Mouse (Mus musculus) hindbrain, embryonic 12.5 days (tissue): Measurements from ENCODE around the gene Ripply2. TPM values are rescaled to one million over a fixed set of nuclear protein-coding genes. Genes with fewer than 3 reads are reported as not detected.
"Not testable (repeated sequence)": the region's sequence is repeated elsewhere in the genome, so short reads cannot be mapped to it uniquely, and the experiment has no call there.

ENCODE experiments used
- ATAC-seq: fragments of 200-750 bp; cut with Nextera tagmentation; 2 replicates; pipeline ENCODE4 v1.8.0; 2017; ENCODE audit warnings: moderate TSS enrichment; ENCODE audit not compliant: low FRiP score
- H3K27ac ChIP-seq: fragments of 300-500 bp; sonication (generic); 2 replicates; pipeline ENCODE4 v1.5.1; 2016; ENCODE audit warnings: mild to moderate bottlenecking
- H3K27me3 ChIP-seq: fragments of 300-500 bp; sonication (generic); 2 replicates; pipeline ENCODE4 v1.6.1; 2016; ENCODE audit warnings: mild to moderate bottlenecking
- H3K36me3 ChIP-seq: fragments of 300-500 bp; sonication (generic); 2 replicates; pipeline ENCODE4 v1.6.1; 2016; ENCODE audit warnings: mild to moderate bottlenecking
- H3K4me1 ChIP-seq: fragments of 300-500 bp; sonication (generic); 2 replicates; pipeline ENCODE4 v1.6.1; 2016
- H3K4me2 ChIP-seq: fragments of 300-500 bp; sonication (generic); replicated peaks from 2 replicates; pipeline ENCODE4 v1.6.1; 2016; ENCODE audit warnings: mild to moderate bottlenecking
- H3K4me3 ChIP-seq: fragments of 300-500 bp; sonication (generic); 2 replicates; pipeline ENCODE4 v1.5.1; 2016; ENCODE audit warnings: mild to moderate bottlenecking
- H3K9ac ChIP-seq: fragments of 300-500 bp; sonication (generic); 2 replicates; pipeline ENCODE4 v1.6.1; 2016; ENCODE audit warnings: mild to moderate bottlenecking, moderate library complexity
- H3K9me3 ChIP-seq: fragments of 300-500 bp; sonication (generic); replicated peaks from 2 replicates; pipeline ENCODE4 v1.6.1; 2016; ENCODE audit warnings: mild to moderate bottlenecking
- WGBS: fragments of 180-500 bp; shearing (Covaris S2); methylation state at CpG from one replicate; pipeline ENCODE4 v1.1.7; 2016; 5-methylcytosine and 5-hydroxymethylcytosine counted together
- polyA plus RNA-seq: library from polyadenylated mRNA; unstranded; fragments of >200 nt; fragmentation: Nextera tagmentation; extraction: Ambion mirVana; gene quantifications from 2 replicates; pipeline ENCODE4 v1.2.1, GENCODE M21; 2016

Ripply2 gene
- 2.2 and 2.7 TPM in 2 replicates for polyA plus RNA-seq

GRCm38 (mm10) chr9:87015288-87015937, at the start of gene Ripply2:
Gene Ripply2, plus strand, starts transcription at chr9:87015537.
- Histone ChIP-seq H3K4me1 (peaks cover 7% of the 10 kb centered on the region), H3K9ac (peak within 1 kb of the TSS; percentile 54), H3K36me3 (no peaks in the 10 kb centered on the region), H3K4me3 (peak within 1 kb of the TSS; percentile 44), H3K27ac (no peak within 1 kb of the TSS), H3K9me3 (no peaks in the 10 kb centered on the region), H3K4me2 (peak within 1 kb of the TSS; percentile 64), H3K27me3 (peaks cover 14% of the 10 kb centered on the region)
- WGBS, result under 1% methylated on average over 71 of the region's 71 CpGs
- peak; percentile 84 for ATAC-seq

- H3K4me1 ChIP-seq, H3K4me2 ChIP-seq, H3K27me3 ChIP-seq, H3K9ac ChIP-seq, H3K4me3 ChIP-seq, H3K9me3 ChIP-seq, H3K27ac ChIP-seq, ATAC-seq, H3K36me3 ChIP-seq: not testable (repeated sequence)
These were observed 42.9 kb upstream of the Ripply2 start for GRCm38 (mm10) chr9:86972471-86972870.

GRCm38 (mm10) chr9:86973562-86973961, 41.8 kb upstream of the Ripply2 start:
- H3K4me3 ChIP-seq, result no peak overlapping the region
- H3K9me3 ChIP-seq, result no peaks in the 10 kb centered on the region
- no peak for ATAC-seq
- H3K36me3 ChIP-seq, result no peaks in the 10 kb centered on the region
- H3K4me2 ChIP-seq, result no peak overlapping the region
- 62% methylated on average over 4 of the region's 4 CpGs for WGBS
- H3K9ac ChIP-seq, result no peak overlapping the region
- H3K4me1 ChIP-seq, result no peaks in the 10 kb centered on the region
- H3K27ac ChIP-seq, result no peak overlapping the region
- no peaks in the 10 kb centered on the region for H3K27me3 ChIP-seq

GRCm38 (mm10) chr9:86976896-86977295, 38.4 kb upstream of the Ripply2 start:
- WGBS, result 84% methylated on average over 4 of the region's 4 CpGs
- Histone ChIP-seq H3K36me3 (no peaks in the 10 kb centered on the region), H3K27me3 (no peaks in the 10 kb centered on the region), H3K4me2 (no peak overlapping the region), H3K9ac (no peak overlapping the region), H3K4me1 (0 out of 2 replicates have a peak, but pooled peaks cover 3% of the 10 kb centered on the region), H3K27ac (no peak overlapping the region), H3K4me3 (no peak overlapping the region), H3K9me3 (no peaks in the 10 kb centered on the region)
- ATAC-seq, result no peak

GRCm38 (mm10) chr9:86978257-86978907, 37.0 kb upstream of the Ripply2 start:
- no peak for ATAC-seq
- Histone ChIP-seq H3K4me2 (no peak overlapping the region), H3K36me3 (no peaks in the 10 kb centered on the region), H3K9me3 (no peaks in the 10 kb centered on the region), H3K9ac (no peak overlapping the region), H3K4me1 (0 out of 2 replicates have a peak, but pooled peaks cover 3% of the 10 kb centered on the region), H3K4me3 (no peak overlapping the region), H3K27ac (no peak overlapping the region), H3K27me3 (no peaks in the 10 kb centered on the region)
- whole genome bisulfite sequencing, result 71% methylated on average over 7 of the region's 7 CpGs

- Histone ChIP-seq H3K36me3 (no peaks in the 10 kb centered on the region), H3K9me3 (no peaks in the 10 kb centered on the region), H3K27me3 (no peaks in the 10 kb centered on the region), H3K9ac (no peak overlapping the region), H3K4me1 (0 out of 2 replicates have a peak, but pooled peaks cover 3% of the 10 kb centered on the region), H3K4me2 (no peak overlapping the region), H3K4me3 (no peak overlapping the region), H3K27ac (no peak overlapping the region)
- no peak for ATAC-seq
These were observed 35.3 kb upstream of the Ripply2 start for GRCm38 (mm10) chr9:86980048-86980447.

- 44% methylated on average over 2 of the region's 2 CpGs for WGBS
- H3K27me3 ChIP-seq, result no peaks in the 10 kb centered on the region
- no peak overlapping the region for H3K4me2 ChIP-seq
- ATAC-seq, result no peak
- 0 out of 2 replicates have a peak, but pooled peaks cover 3% of the 10 kb centered on the region for H3K4me1 ChIP-seq
- no peaks in the 10 kb centered on the region for H3K9me3 ChIP-seq
- no peak overlapping the region for H3K4me3 ChIP-seq
- H3K9ac ChIP-seq, result no peak overlapping the region
- H3K36me3 ChIP-seq, result no peaks in the 10 kb centered on the region
- no peak overlapping the region for H3K27ac ChIP-seq
These were observed 34.4 kb upstream of the Ripply2 start for GRCm38 (mm10) chr9:86980942-86981341.

- Histone ChIP-seq H3K36me3 (no peaks in the 10 kb centered on the region), H3K27me3 (no peaks in the 10 kb centered on the region), H3K4me3 (no peak overlapping the region), H3K27ac (no peak overlapping the region), H3K9me3 (no peaks in the 10 kb centered on the region), H3K9ac (no peak overlapping the region), H3K4me2 (no peak overlapping the region), H3K4me1 (0 out of 2 replicates have a peak, but pooled peaks cover 3% of the 10 kb centered on the region)
- WGBS, result 17% methylated on average over 10 of the region's 10 CpGs
- ATAC-seq, result no peak
These were observed 33.8 kb upstream of the Ripply2 start for GRCm38 (mm10) chr9:86981551-86981950.

- Histone ChIP-seq H3K4me1 (peaks cover 7% of the 10 kb centered on the region), H3K36me3 (no peaks in the 10 kb centered on the region), H3K27ac (no peak overlapping the region), H3K4me2 (no peak overlapping the region), H3K9ac (no peak overlapping the region), H3K4me3 (no peak overlapping the region), H3K27me3 (no peaks in the 10 kb centered on the region), H3K9me3 (no peaks in the 10 kb centered on the region)
- no peak for ATAC-seq
- 87% methylated on average over 3 of the region's 3 CpGs for WGBS
These were observed 30.8 kb upstream of the Ripply2 start for GRCm38 (mm10) chr9:86984583-86984982.

- H3K4me2 ChIP-seq, result no peak overlapping the region
- WGBS, result 79% methylated on average over 6 of the region's 6 CpGs
- no peak overlapping the region for H3K27ac ChIP-seq
- H3K27me3 ChIP-seq, result no peaks in the 10 kb centered on the region
- no peak overlapping the region for H3K9ac ChIP-seq
- peaks cover 7% of the 10 kb centered on the region for H3K4me1 ChIP-seq
- H3K36me3 ChIP-seq, result no peaks in the 10 kb centered on the region
- H3K4me3 ChIP-seq, result no peak overlapping the region
- ATAC-seq, result no peak
- H3K9me3 ChIP-seq, result no peaks in the 10 kb centered on the region
These were observed 30.2 kb upstream of the Ripply2 start for GRCm38 (mm10) chr9:86985105-86985504.

GRCm38 (mm10) chr9:86986703-86987296, 28.5 kb upstream of the Ripply2 start:
- ATAC-seq, result no peak
- H3K4me3 ChIP-seq, result no peak overlapping the region
- no peaks in the 10 kb centered on the region for H3K9me3 ChIP-seq
- H3K27ac ChIP-seq, result no peak overlapping the region
- H3K4me1 ChIP-seq, result peaks cover 5% of the 10 kb centered on the region
- no peaks in the 10 kb centered on the region for H3K27me3 ChIP-seq
- H3K9ac ChIP-seq, result no peak overlapping the region
- no peak overlapping the region for H3K4me2 ChIP-seq
- H3K36me3 ChIP-seq, result no peaks in the 10 kb centered on the region
- WGBS, result 55% methylated on average over 7 of the region's 7 CpGs

GRCm38 (mm10) chr9:86989822-86990221, 25.5 kb upstream of the Ripply2 start:
- no peak for ATAC-seq
- Histone ChIP-seq H3K9ac (no peak overlapping the region), H3K27me3 (no peaks in the 10 kb centered on the region), H3K4me2 (no peak overlapping the region), H3K4me3 (no peak overlapping the region), H3K4me1 (peaks cover 5% of the 10 kb centered on the region), H3K36me3 (no peaks in the 10 kb centered on the region), H3K27ac (no peak overlapping the region), H3K9me3 (no peaks in the 10 kb centered on the region)
